Mouse (Mus musculus): Measurements from ENCODE around the gene Clrn2.

The Clrn2 gene

GRCm38 (mm10) chr5:45496930-45497550 is 43.5 kb downstream of the Clrn2 start:
- in situ Hi-C loops (cut with MboI, MseI), result loop anchor here (25.0 kb wide), 1 partner anchor 365 kb away; the partner anchor contains the start of gene Lcorl

- in situ Hi-C loops (cut with MboI, MseI), result loop anchor here (25.0 kb wide), 1 partner anchor 365 kb away; the partner anchor contains the start of gene Lcorl
Measured at GRCm38 (mm10) chr5:45497564-45497963, 44.0 kb downstream of the Clrn2 start.

GRCm38 (mm10) chr5:45510071-45510470 is 56.5 kb downstream of the Clrn2 start:
- in situ Hi-C loops (cut with MboI, MseI), result no loop called here

GRCm38 (mm10) chr5:45512908-45513307 is 59.4 kb downstream of the Clrn2 start:
- in situ Hi-C loops (cut with MboI, MseI), result no loop called here

- in situ Hi-C loops (cut with MboI, MseI), result no loop called here
Measured at GRCm38 (mm10) chr5:45513511-45513910, 60.0 kb downstream of the Clrn2 start.
